Mouse (Mus musculus) lung, postnatal 0 days (tissue): ENCODE data around the gene Baiap2l2. TPM values are rescaled to one million over a fixed set of nuclear protein-coding genes. Genes with fewer than 3 reads are reported as not detected.

Experiments
- ATAC-seq: fragments of 200-750 bp; cut with Nextera tagmentation; 2 replicates; pipeline ENCODE4 v1.8.0; 2017; ENCODE audit warnings: moderate library complexity
- DNase-seq: peaks from one replicate; pipeline ENCODE4 v3.0.0-alpha.2; 2016; ENCODE audit warnings: low spot score
- H3K27ac ChIP-seq: fragments of 300-500 bp; sonication (generic); 2 replicates; pipeline ENCODE4 v1.5.1; 2014; ENCODE audit warnings: antibody characterized with exemption, mild to moderate bottlenecking, low read length, mixed read lengths
- H3K27me3 ChIP-seq: fragments of 300-500 bp; sonication (generic); replicated peaks from 2 replicates; pipeline ENCODE4 v1.6.1; 2014; ENCODE audit warnings: low read length, mixed read lengths; ENCODE audit not compliant: insufficient read depth
- H3K36me3 ChIP-seq: fragments of 300-500 bp; sonication (generic); 2 replicates; pipeline ENCODE4 v1.6.1; 2014; ENCODE audit warnings: low read length, mixed read lengths; ENCODE audit not compliant: insufficient read depth
- H3K4me1 ChIP-seq: fragments of 300-500 bp; sonication (generic); 2 replicates; pipeline ENCODE4 v1.6.1; 2014; ENCODE audit warnings: antibody characterized with exemption, low read depth, low read length, mixed read lengths; ENCODE audit not compliant: insufficient read depth
- H3K4me2 ChIP-seq: fragments of 300-500 bp; sonication (generic); replicated peaks from 2 replicates; pipeline ENCODE4 v1.6.1; 2014; ENCODE audit warnings: low read depth, mild to moderate bottlenecking, low read length, moderate library complexity, mixed read lengths
- H3K4me3 ChIP-seq: fragments of 300-500 bp; sonication (generic); 2 replicates; pipeline ENCODE4 v1.5.1; 2014; ENCODE audit warnings: low read depth, low read length
- H3K9ac ChIP-seq: fragments of 300-500 bp; sonication (generic); replicated peaks from 2 replicates; pipeline ENCODE4 v1.6.1; 2014; ENCODE audit warnings: low read depth, mild to moderate bottlenecking
- H3K9me3 ChIP-seq: fragments of 300-500 bp; sonication (generic); 2 replicates; pipeline ENCODE4 v1.6.1; 2016; ENCODE audit warnings: low read length, mixed read lengths
- CTCF ChIP-seq: IDR thresholded peaks from 2 replicates; pipeline ENCODE4 v1.5.1; 2016; ENCODE audit warnings: antibody characterized with exemption, mild to moderate bottlenecking
- EP300 ChIP-seq: IDR thresholded peaks from 2 replicates; pipeline ENCODE4 v1.6.1; 2016; ENCODE audit warnings: antibody characterized with exemption, mild to moderate bottlenecking, control low read depth
- WGBS: fragments of 180-500 bp; shearing (Covaris S2); extraction: QIAGEN DNeasy Blood & Tissue Kit; methylation state at CpG from one replicate; pipeline ENCODE4 v1.1.7; 2014; 5-methylcytosine and 5-hydroxymethylcytosine counted together
- polyA plus RNA-seq: library from polyadenylated mRNA; unstranded; fragments of >200 nt; fragmentation: Nextera tagmentation; extraction: Ambion mirVana; gene quantifications from 2 replicates; pipeline ENCODE4 v1.2.1, GENCODE M21; 2015

Gene Baiap2l2
- polyA plus RNA-seq, 1 experiment from 2014 or later = 2.7 TPM

GRCm38 (mm10) chr15:79328058-79328938 lies 43.0 kb upstream of the Baiap2l2 start, which contains the start of gene Pla2g6:
Pla2g6 (minus strand) TSS chr15:79328390.
- H3K27ac ChIP-seq = peak within 1 kb of the TSS; percentile 96
- 2% methylated on average over 45 of the region's 46 CpGs for WGBS
- H3K9ac ChIP-seq = peak within 1 kb of the TSS; percentile 46
- peak within 1 kb of the TSS; percentile 72 for H3K4me2 ChIP-seq
- H3K9me3 ChIP-seq = no peaks in the 10 kb centered on the region
- H3K4me1 ChIP-seq = peaks cover 30% of the 10 kb centered on the region
- peak; percentile 99 for DNase-seq
- H3K27me3 ChIP-seq = no peaks in the 10 kb centered on the region
- no peaks in the 10 kb centered on the region for H3K36me3 ChIP-seq
- ATAC-seq = peak; percentile 89
- TF ChIP-seq CTCF (peak; percentile 27; the same call in 1 of the 2 replicates), EP300 (no peak)
- peak within 1 kb of the TSS; percentile 46 for H3K4me3 ChIP-seq

GRCm38 (mm10) chr15:79326971-79327961 lies 41.9 kb upstream of the Baiap2l2 start:
- peak overlapping the region; percentile 46 for H3K4me3 ChIP-seq
- H3K27me3 ChIP-seq = no peaks in the 10 kb centered on the region
- ATAC-seq = peak; percentile 42
- TF ChIP-seq EP300 (no peak; the same call in 1 of the 2 replicates), CTCF (no peak)
- H3K36me3 ChIP-seq = no peaks in the 10 kb centered on the region
- H3K9ac ChIP-seq = peak overlapping the region; percentile 46
- H3K9me3 ChIP-seq = no peaks in the 10 kb centered on the region
- H3K27ac ChIP-seq = peak overlapping the region; percentile 96
- peak; percentile 84 for DNase-seq
- WGBS = 11% methylated on average over 20 of the region's 20 CpGs
- peaks cover 40% of the 10 kb centered on the region for H3K4me1 ChIP-seq
- H3K4me2 ChIP-seq = peak overlapping the region; percentile 72

- DNase-seq = peak; percentile 89
- H3K4me2 ChIP-seq = no peak overlapping the region
- no peak for TF ChIP-seq CTCF
- peak; percentile 65 for TF ChIP-seq EP300
- H3K36me3 ChIP-seq = no peaks in the 10 kb centered on the region
- H3K4me3 ChIP-seq = no peak overlapping the region
- 42% methylated on average over 4 of the region's 4 CpGs for WGBS
- peak overlapping the region; percentile 96 for H3K27ac ChIP-seq
- H3K9ac ChIP-seq = no peak overlapping the region
- no peaks in the 10 kb centered on the region for H3K9me3 ChIP-seq
- H3K27me3 ChIP-seq = no peaks in the 10 kb centered on the region
- H3K4me1 ChIP-seq = peaks cover 42% of the 10 kb centered on the region
- ATAC-seq = peak; percentile 61
These were observed 40.9 kb upstream of the Baiap2l2 start for GRCm38 (mm10) chr15:79326264-79326663.

GRCm38 (mm10) chr15:79325742-79326141 lies 40.4 kb upstream of the Baiap2l2 start:
- peak overlapping the region; percentile 96 for H3K27ac ChIP-seq
- H3K4me3 ChIP-seq = no peak overlapping the region
- no peak overlapping the region for H3K9ac ChIP-seq
- peaks cover 42% of the 10 kb centered on the region for H3K4me1 ChIP-seq
- no peaks in the 10 kb centered on the region for H3K27me3 ChIP-seq
- no peak overlapping the region for H3K4me2 ChIP-seq
- no peaks in the 10 kb centered on the region for H3K36me3 ChIP-seq
- WGBS = 57% methylated on average over 3 of the region's 3 CpGs
- TF ChIP-seq CTCF (no peak), EP300 (no peak)
- H3K9me3 ChIP-seq = no peaks in the 10 kb centered on the region
- ATAC-seq (no peak), DNase-seq (no peak)

GRCm38 (mm10) chr15:79324373-79324772 lies 39.0 kb upstream of the Baiap2l2 start:
- H3K4me3 ChIP-seq = no peak overlapping the region
- no peaks in the 10 kb centered on the region for H3K36me3 ChIP-seq
- H3K9me3 ChIP-seq = no peaks in the 10 kb centered on the region
- no peaks in the 10 kb centered on the region for H3K27me3 ChIP-seq
- H3K4me2 ChIP-seq = no peak overlapping the region
- peaks cover 42% of the 10 kb centered on the region for H3K4me1 ChIP-seq
- no peak for TF ChIP-seq EP300
- no peak for TF ChIP-seq CTCF
- H3K27ac ChIP-seq = peak overlapping the region; percentile 96
- DNase-seq (no peak), ATAC-seq (no peak)
- H3K9ac ChIP-seq = no peak overlapping the region
- 56% methylated on average over 3 of the region's 3 CpGs for WGBS

- H3K36me3 ChIP-seq = no peaks in the 10 kb centered on the region
- no peak for ATAC-seq
- peaks cover 42% of the 10 kb centered on the region for H3K4me1 ChIP-seq
- no peak overlapping the region; the same call in 1 of the 2 replicates for H3K4me2 ChIP-seq
- H3K9me3 ChIP-seq = no peaks in the 10 kb centered on the region
- TF ChIP-seq EP300 = no peak
- no peak for TF ChIP-seq CTCF
- DNase-seq = no peak
- H3K4me3 ChIP-seq = no peak overlapping the region
- H3K9ac ChIP-seq = no peak overlapping the region
- no peaks in the 10 kb centered on the region for H3K27me3 ChIP-seq
- peak overlapping the region; percentile 96 for H3K27ac ChIP-seq
- 43% methylated on average over 4 of the region's 4 CpGs for WGBS
These were observed 38.4 kb upstream of the Baiap2l2 start for GRCm38 (mm10) chr15:79323791-79324155.
